Mouse (Mus musculus): ENCODE measurements around the gene Gm3486. TPM values are rescaled to one million over a fixed set of nuclear protein-coding genes. Genes with fewer than 3 reads are reported as not detected.
"Not testable (repeated sequence)": the region's sequence is repeated elsewhere in the genome, so short reads cannot be mapped to it uniquely, and the experiment has no call there.

Gene Gm3486
- not detected in 2 replicates for polyA plus RNA-seq (2015; fragmentation: Nextera tagmentation; extraction: Ambion mirVana)

- H3K9ac ChIP-seq; H3K4me1 ChIP-seq; H3K27me3 ChIP-seq; H3K9me3 ChIP-seq; H3K4me2 ChIP-seq (replicated peaks); H3K27ac ChIP-seq; H3K4me3 ChIP-seq; ATAC-seq (ENCODE audit: low FRiP score, low read depth); H3K36me3 ChIP-seq: not testable (repeated sequence)
Measured at GRCm38 (mm10) chr14:41489385-41489784, at the start of gene Gm3486. TSS of gene Gm3486 (minus strand) at chr14:41489485.

- H3K4me3 ChIP-seq; H3K36me3 ChIP-seq; H3K4me1 ChIP-seq; H3K4me2 ChIP-seq (replicated peaks); H3K27ac ChIP-seq; H3K27me3 ChIP-seq; H3K9ac ChIP-seq; H3K9me3 ChIP-seq; ATAC-seq (ENCODE audit: low FRiP score, low read depth): not testable (repeated sequence)
- 79% methylated on average over 1 of the region's 1 CpGs for WGBS
Measured at GRCm38 (mm10) chr14:41524695-41525094, 35.4 kb upstream of the Gm3486 start.

GRCm38 (mm10) chr14:41520683-41521082 is 31.4 kb upstream of the Gm3486 start:
- H3K27me3 ChIP-seq; H3K36me3 ChIP-seq; H3K4me1 ChIP-seq; H3K4me2 ChIP-seq (replicated peaks); H3K27ac ChIP-seq; H3K4me3 ChIP-seq; H3K9ac ChIP-seq; H3K9me3 ChIP-seq; ATAC-seq (ENCODE audit: low FRiP score, low read depth): not testable (repeated sequence)
- 78% methylated on average over 5 of the region's 5 CpGs for WGBS

GRCm38 (mm10) chr14:41453418-41453817 is 35.9 kb downstream of the Gm3486 start, which contains the start of gene Gm7954:
TSS of gene Gm7954 (minus strand) at chr14:41453518.
- not testable (repeated sequence) for H3K27ac ChIP-seq; H3K9me3 ChIP-seq; H3K36me3 ChIP-seq; ATAC-seq (ENCODE audit: low FRiP score, low read depth); H3K27me3 ChIP-seq; H3K4me2 ChIP-seq (replicated peaks); H3K4me3 ChIP-seq; H3K4me1 ChIP-seq; H3K9ac ChIP-seq
- no CpG with 5 or more reads among the region's 2 CpGs for WGBS

Other genes with a start within 250 kb of the Gm3486 start
- gene Gm2832, start 210.7 kb downstream of the Gm3486 start, polyA plus RNA-seq (2015; fragmentation: Nextera tagmentation; extraction: Ambion mirVana): 0.10 and 0.27 TPM in 2 replicates
- gene Gm5798, start 140.9 kb downstream of the Gm3486 start, polyA plus RNA-seq (2015; fragmentation: Nextera tagmentation; extraction: Ambion mirVana): not detected in 2 replicates
- gene Gm7945, start 103.1 kb downstream of the Gm3486 start, polyA plus RNA-seq (2015; fragmentation: Nextera tagmentation; extraction: Ambion mirVana): not detected in 2 replicates
- not detected in 2 replicates for gene Gm6482, start 81.2 kb downstream of the Gm3486 start, polyA plus RNA-seq (2015; fragmentation: Nextera tagmentation; extraction: Ambion mirVana)
- gene Gm7954, start 36.0 kb downstream of the Gm3486 start, polyA plus RNA-seq (2015; fragmentation: Nextera tagmentation; extraction: Ambion mirVana): not detected in 2 replicates
- not detected in 2 replicates for gene Gm7970, start 66.1 kb upstream of the Gm3486 start, polyA plus RNA-seq (2015; fragmentation: Nextera tagmentation; extraction: Ambion mirVana)
- not detected in 2 replicates for gene 1700049E17Rik2, start 83.7 kb upstream of the Gm3486 start, polyA plus RNA-seq (2015; fragmentation: Nextera tagmentation; extraction: Ambion mirVana)
- not detected in 2 replicates for gene Gm3072, start 135.1 kb upstream of the Gm3486 start, polyA plus RNA-seq (2015; fragmentation: Nextera tagmentation; extraction: Ambion mirVana)
- not detected in 2 replicates for gene Gm3676, start 157.0 kb upstream of the Gm3486 start, polyA plus RNA-seq (2015; fragmentation: Nextera tagmentation; extraction: Ambion mirVana)
- gene Gm8068, start 212.4 kb upstream of the Gm3486 start, polyA plus RNA-seq (2015; fragmentation: Nextera tagmentation; extraction: Ambion mirVana): not detected in 2 replicates

Measured in limb, embryonic 13.5 days (tissue).